Mouse (Mus musculus) liver, postnatal 0 days (tissue): ENCODE results near the gene Ruvbl2. TPM values are rescaled to one million over a fixed set of nuclear protein-coding genes. Genes with fewer than 3 reads are reported as not detected.
A peak's percentile ranks its signal among the peaks of the same experiment; 100 is the strongest.
"Not testable (repeated sequence)": the region's sequence is repeated elsewhere in the genome, so short reads cannot be mapped to it uniquely, and the experiment has no call there.

ENCODE experiments used
- ATAC-seq: fragments of 200-750 bp; cut with Nextera tagmentation; 2 replicates; pipeline ENCODE4 v1.8.0; 2017; ENCODE audit warnings: mild to moderate bottlenecking, moderate library complexity
- DNase-seq: peaks from one replicate; pipeline ENCODE4 v3.0.0-alpha.2; 2016
- H3K27ac ChIP-seq: fragments of 300-500 bp; sonication (generic); 2 replicates; pipeline ENCODE4 v1.5.1; 2014; ENCODE audit warnings: antibody characterized with exemption, moderate library complexity, mild to moderate bottlenecking, low read depth
- H3K27me3 ChIP-seq: fragments of 300-500 bp; sonication (generic); 2 replicates; pipeline ENCODE4 v1.6.1; 2014; ENCODE audit warnings: low read length, control low read depth, mixed read lengths; ENCODE audit not compliant: insufficient read depth
- H3K36me3 ChIP-seq: fragments of 300-500 bp; sonication (generic); replicated peaks from 2 replicates; pipeline ENCODE4 v1.6.1; 2014; ENCODE audit warnings: mild to moderate bottlenecking, control low read depth, low read length, moderate library complexity, mixed read lengths; ENCODE audit not compliant: insufficient read depth
- H3K4me1 ChIP-seq: fragments of 300-500 bp; sonication (generic); 2 replicates; pipeline ENCODE4 v1.6.1; 2014; ENCODE audit warnings: antibody characterized with exemption, mild to moderate bottlenecking, control low read depth; ENCODE audit not compliant: insufficient read depth
- H3K4me2 ChIP-seq: fragments of 300-500 bp; sonication (generic); 2 replicates; pipeline ENCODE4 v1.6.1; 2014; ENCODE audit warnings: low read depth, mild to moderate bottlenecking, low read length, moderate library complexity, mixed read lengths
- H3K4me3 ChIP-seq: fragments of 300-500 bp; sonication (generic); 2 replicates; pipeline ENCODE4 v1.5.1; 2014; ENCODE audit warnings: low read depth, low read length
- H3K9ac ChIP-seq: fragments of 300-500 bp; sonication (generic); replicated peaks from 2 replicates; pipeline ENCODE4 v1.6.1; 2014; ENCODE audit warnings: mild to moderate bottlenecking, moderate library complexity
- H3K9me3 ChIP-seq: fragments of 300-500 bp; sonication (generic); 2 replicates; pipeline ENCODE4 v1.6.1; 2016; ENCODE audit warnings: mild to moderate bottlenecking, control low read depth, low read length, mixed read lengths
- CTCF ChIP-seq: sonication (generic); IDR thresholded peaks from 2 replicates; pipeline ENCODE4 v1.5.1; 2016; ENCODE audit warnings: antibody characterized with exemption, low read depth
- EP300 ChIP-seq: IDR thresholded peaks from 2 replicates; pipeline ENCODE4 v1.6.1; 2016; ENCODE audit warnings: antibody characterized with exemption, low read depth, mild to moderate bottlenecking
- WGBS: fragments of 180-500 bp; shearing (Covaris S2); extraction: QIAGEN DNeasy Blood & Tissue Kit; methylation state at CpG from one replicate; pipeline ENCODE4 v1.1.7; 2014; ENCODE audit not compliant: insufficient replicate concordance; 5-methylcytosine and 5-hydroxymethylcytosine counted together
- polyA plus RNA-seq: library from polyadenylated mRNA; unstranded; fragments of >200 nt; fragmentation: Nextera tagmentation; extraction: Ambion mirVana; gene quantifications from 2 replicates; pipeline ENCODE4 v1.2.1, GENCODE M21; 2015

The Ruvbl2 gene
- 30.1 and 36.5 TPM in 2 replicates for polyA plus RNA-seq

DNA sequence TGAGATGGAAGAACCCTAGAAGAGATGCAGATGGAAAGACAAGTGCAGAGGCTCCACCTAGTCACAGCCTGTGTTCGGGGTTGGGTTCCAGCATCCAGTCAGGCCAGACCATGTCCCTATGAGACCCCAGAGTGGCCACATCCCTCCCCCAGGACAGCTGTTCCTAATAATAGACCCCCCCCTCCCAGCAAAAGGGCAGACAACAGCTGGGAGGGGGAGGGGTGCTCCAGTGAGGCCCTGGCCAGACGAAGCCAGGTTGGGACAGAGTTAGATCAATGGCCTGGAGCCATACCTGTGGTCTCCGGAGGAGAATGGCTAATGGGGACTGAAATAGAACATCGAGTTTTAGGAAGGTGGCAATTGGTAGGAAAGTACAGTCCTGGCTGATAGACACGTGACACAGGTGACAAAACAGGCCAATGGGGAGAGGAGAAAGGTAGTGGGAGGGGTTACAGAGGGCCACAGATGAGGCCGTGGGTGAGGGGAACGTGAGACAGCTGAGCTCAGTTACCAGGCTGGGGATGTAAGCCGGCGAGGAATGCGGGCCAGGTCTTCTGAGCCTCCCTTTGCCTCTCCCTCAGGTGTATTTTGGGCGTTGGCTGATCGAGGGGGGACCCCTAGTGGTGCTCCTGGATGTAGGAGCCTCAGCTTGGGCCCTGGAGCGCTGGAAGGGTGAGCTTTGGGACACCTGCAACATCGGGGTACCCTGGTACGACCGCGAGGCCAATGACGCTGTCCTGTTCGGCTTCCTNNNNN, at the start of gene Ruvbl2:
Gene Ruvbl2, minus strand, starts transcription at position 576 of the 756 bp plus-strand sequence.
- Histone ChIP-seq H3K27me3 (no peaks in the 10 kb centered on the region), H3K27ac (no peak within 1 kb of the TSS), H3K4me2 (no peak within 1 kb of the TSS), H3K9me3 (no peaks in the 10 kb centered on the region), H3K36me3 (peaks cover 24% of the 10 kb centered on the region), H3K4me1 (peaks cover 42% of the 10 kb centered on the region), H3K4me3 (no peak within 1 kb of the TSS), H3K9ac (no peak within 1 kb of the TSS)
- DNase-seq (no peak), ATAC-seq (no peak; the same call in 1 of the 2 replicates)
- 55% methylated on average over 19 of the region's 19 CpGs for WGBS
- peak; percentile 47 for TF ChIP-seq CTCF
- no peak for TF ChIP-seq EP300

GRCm38 (mm10) chr7:45486761-45487415, 49.0 kb upstream of the Ruvbl2 start, which contains the start of gene Gm45808:
Gene Gm45808 (minus strand): TSS chr7:45486811.
- no peak for TF ChIP-seq EP300
- TF ChIP-seq CTCF = no peak
- ATAC-seq = no peak
- no peak within 1 kb of the TSS for H3K9ac ChIP-seq
- H3K9me3 ChIP-seq = no peaks in the 10 kb centered on the region
- peaks cover 4% of the 10 kb centered on the region; the same call in 1 of the 2 replicates for H3K36me3 ChIP-seq
- H3K27ac ChIP-seq = 0 out of 2 replicates have a peak within 1 kb of the TSS, but pooled peaks have one; percentile 73
- H3K27me3 ChIP-seq = no peaks in the 10 kb centered on the region
- peaks cover 40% of the 10 kb centered on the region for H3K4me1 ChIP-seq
- WGBS = 73% methylated on average over 12 of the region's 12 CpGs
- H3K4me3 ChIP-seq = no peak within 1 kb of the TSS
- H3K4me2 ChIP-seq = peak within 1 kb of the TSS; percentile 82; the same call in 1 of the 2 replicates
- no peak for DNase-seq

GRCm38 (mm10) chr7:45486158-45486557, 48.3 kb upstream of the Ruvbl2 start:
- Histone ChIP-seq H3K27ac (no peak overlapping the region), H3K27me3 (no peaks in the 10 kb centered on the region), H3K36me3 (peaks cover 4% of the 10 kb centered on the region; the same call in 1 of the 2 replicates), H3K4me1 (peaks cover 39% of the 10 kb centered on the region), H3K9me3 (no peaks in the 10 kb centered on the region), H3K4me3 (no peak overlapping the region), H3K4me2 (no peak overlapping the region), H3K9ac (no peak overlapping the region)
- no peak for ATAC-seq
- WGBS = 57% methylated on average over 7 of the region's 7 CpGs
- TF ChIP-seq EP300 = no peak
- no peak for TF ChIP-seq CTCF
- no peak for DNase-seq

- H3K9ac ChIP-seq, H3K4me3 ChIP-seq, H3K36me3 ChIP-seq, H3K9me3 ChIP-seq, H3K27me3 ChIP-seq, ATAC-seq, H3K4me2 ChIP-seq, H3K27ac ChIP-seq, DNase-seq: not testable (repeated sequence)
- H3K4me1 ChIP-seq = peaks cover 29% of the 10 kb centered on the region
- WGBS = 83% methylated on average over 5 of the region's 5 CpGs
Measured at GRCm38 (mm10) chr7:45484985-45485384, 47.1 kb upstream of the Ruvbl2 start.

DNA sequence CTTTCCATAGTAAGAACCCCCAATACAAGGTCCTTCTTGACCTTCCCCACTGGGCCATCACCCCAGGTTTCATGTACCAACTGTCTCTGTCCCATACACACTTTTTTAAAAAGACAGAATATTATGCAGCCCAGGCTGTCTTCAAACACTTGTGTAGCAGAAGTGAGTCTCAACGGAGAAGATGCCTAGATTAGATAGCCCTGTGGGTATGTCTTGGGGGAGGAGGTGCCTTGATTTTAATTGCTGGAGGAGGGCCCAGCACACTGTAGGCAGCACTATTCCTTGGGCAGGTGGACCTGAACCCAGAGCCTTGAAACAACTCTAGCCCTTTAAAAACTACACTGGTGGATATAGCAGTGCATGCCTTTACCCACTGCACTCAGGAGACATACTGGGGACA, 44.3 kb upstream of the Ruvbl2 start:
- no peak for DNase-seq
- TF ChIP-seq EP300 (no peak), CTCF (no peak)
- Histone ChIP-seq H3K36me3 (peaks cover 4% of the 10 kb centered on the region; the same call in 1 of the 2 replicates), H3K4me2 (no peak overlapping the region), H3K9me3 (no peaks in the 10 kb centered on the region), H3K4me1 (peaks cover 10% of the 10 kb centered on the region; the same call in 1 of the 2 replicates), H3K4me3 (no peak overlapping the region), H3K9ac (no peak overlapping the region), H3K27me3 (no peaks in the 10 kb centered on the region), H3K27ac (no peak overlapping the region)
- 70% methylated on average over 1 of the region's 1 CpGs for WGBS
- no peak for ATAC-seq

GRCm38 (mm10) chr7:45481374-45481927, 43.6 kb upstream of the Ruvbl2 start, which contains the start of gene Tulp2:
Gene Tulp2 (plus strand): TSS chr7:45481877.
- Histone ChIP-seq H3K4me3 (no peak within 1 kb of the TSS), H3K9ac (no peak within 1 kb of the TSS), H3K4me2 (no peak within 1 kb of the TSS), H3K4me1 (peaks cover 7% of the 10 kb centered on the region; the same call in 1 of the 2 replicates), H3K27me3 (no peaks in the 10 kb centered on the region), H3K27ac (no peak within 1 kb of the TSS), H3K36me3 (peaks cover under 1% of the 10 kb centered on the region; the same call in 1 of the 2 replicates), H3K9me3 (no peaks in the 10 kb centered on the region)
- DNase-seq = peak; percentile 77
- peak; percentile 86 for ATAC-seq
- 49% methylated on average over 14 of the region's 15 CpGs for WGBS
- TF ChIP-seq EP300 (no peak), CTCF (no peak)

GRCm38 (mm10) chr7:45480310-45480709, 42.4 kb upstream of the Ruvbl2 start:
- ATAC-seq, H3K27me3 ChIP-seq, H3K4me2 ChIP-seq, DNase-seq, H3K9me3 ChIP-seq, H3K36me3 ChIP-seq, H3K27ac ChIP-seq, H3K9ac ChIP-seq, H3K4me1 ChIP-seq, H3K4me3 ChIP-seq: not testable (repeated sequence)
- 66% methylated on average over 3 of the region's 4 CpGs for WGBS
